Mouse (Mus musculus): ENCODE data around the gene Lmbr1l. TPM values are rescaled to one million over a fixed set of nuclear protein-coding genes. Genes with fewer than 3 reads are reported as not detected.
A peak's percentile ranks its signal among the peaks of the same experiment; 100 is the strongest.
"Not testable (repeated sequence)": the region's sequence is repeated elsewhere in the genome, so short reads cannot be mapped to it uniquely, and the experiment has no call there.

Lmbr1l gene
- polyA plus RNA-seq, 1 experiment from 2014 or later = 9.4 TPM

- not testable (repeated sequence) for H3K4me1 ChIP-seq (replicated peaks; ENCODE audit: control insufficient read depth, insufficient read depth, low read length); DNase-seq (ENCODE audit: low spot score); H3K36me3 ChIP-seq (ENCODE audit: control insufficient read depth, insufficient read depth, low read length); H3K9me3 ChIP-seq (ENCODE audit: control insufficient read depth, low read length); ATAC-seq (replicated peaks; ENCODE audit: low FRiP score); H3K27me3 ChIP-seq (ENCODE audit: control insufficient read depth, insufficient read depth, low read length)
- Histone ChIP-seq H3K4me2 (ENCODE audit: low read depth, low read length, severe bottlenecking) (peak overlapping the region; percentile 62), H3K27ac (ENCODE audit: low read depth, low read length) (peak overlapping the region; percentile 25; the same call in 1 of the 2 replicates), H3K9ac (ENCODE audit: low read length) (peak overlapping the region; percentile 47; the same call in 1 of the 2 replicates), H3K4me3 (ENCODE audit: low read depth, low read length) (peak overlapping the region; percentile 92)
- WGBS = 29% methylated on average over 8 of the region's 8 CpGs
Observed at GRCm38 (mm10) chr15:98918499-98918895, 466 bp upstream of the Lmbr1l start.

GRCm38 (mm10) chr15:98917091-98917490 is 940 bp downstream of the Lmbr1l start:
- H3K9ac ChIP-seq (ENCODE audit: low read length) = peak overlapping the region; percentile 87
- DNase-seq (ENCODE audit: low spot score) (no peak), ATAC-seq (replicated peaks; ENCODE audit: low FRiP score) (peak; percentile 2; the same call in 1 of the 2 replicates)
- WGBS = 1% methylated on average over 14 of the region's 14 CpGs
- H3K27ac ChIP-seq (ENCODE audit: low read depth, low read length) = no peak overlapping the region; the same call in 1 of the 2 replicates
- peak overlapping the region; percentile 62 for H3K4me2 ChIP-seq (ENCODE audit: low read depth, low read length, severe bottlenecking)
- peaks cover 8% of the 10 kb centered on the region; the same call in 1 of the 2 replicates for H3K4me1 ChIP-seq (replicated peaks; ENCODE audit: control insufficient read depth, insufficient read depth, low read length)
- H3K9me3 ChIP-seq (ENCODE audit: control insufficient read depth, low read length) = no peaks in the 10 kb centered on the region
- peak overlapping the region; percentile 92 for H3K4me3 ChIP-seq (ENCODE audit: low read depth, low read length)
- H3K36me3 ChIP-seq (ENCODE audit: control insufficient read depth, insufficient read depth, low read length) = no peaks in the 10 kb centered on the region; the same call in 1 of the 2 replicates
- H3K27me3 ChIP-seq (ENCODE audit: control insufficient read depth, insufficient read depth, low read length) = no peaks in the 10 kb centered on the region

GRCm38 (mm10) chr15:98916016-98916415 is 2.0 kb downstream of the Lmbr1l start:
- WGBS = 89% methylated on average over 4 of the region's 4 CpGs
- Histone ChIP-seq H3K4me2 (ENCODE audit: low read depth, low read length, severe bottlenecking) (peak overlapping the region; percentile 62; the same call in 1 of the 2 replicates), H3K4me3 (ENCODE audit: low read depth, low read length) (no peak overlapping the region), H3K27me3 (ENCODE audit: control insufficient read depth, insufficient read depth, low read length) (no peaks in the 10 kb centered on the region), H3K27ac (ENCODE audit: low read depth, low read length) (no peak overlapping the region), H3K9me3 (ENCODE audit: control insufficient read depth, low read length) (no peaks in the 10 kb centered on the region), H3K4me1 (replicated peaks; ENCODE audit: control insufficient read depth, insufficient read depth, low read length) (peaks cover 8% of the 10 kb centered on the region; the same call in 1 of the 2 replicates), H3K9ac (ENCODE audit: low read length) (no peak overlapping the region; the same call in 1 of the 2 replicates), H3K36me3 (ENCODE audit: control insufficient read depth, insufficient read depth, low read length) (no peaks in the 10 kb centered on the region; the same call in 1 of the 2 replicates)
- ATAC-seq (replicated peaks; ENCODE audit: low FRiP score) = no peak
- no peak for DNase-seq (ENCODE audit: low spot score)

- no peak for ATAC-seq (replicated peaks; ENCODE audit: low FRiP score)
- H3K36me3 ChIP-seq (ENCODE audit: control insufficient read depth, insufficient read depth, low read length) = peaks cover 2% of the 10 kb centered on the region; the same call in 1 of the 2 replicates
- H3K4me3 ChIP-seq (ENCODE audit: low read depth, low read length) = no peak overlapping the region
Observed at GRCm38 (mm10) chr15:98914903-98915302, 3.1 kb downstream of the Lmbr1l start.

GRCm38 (mm10) chr15:98904692-98905091 is 13.3 kb downstream of the Lmbr1l start:
- H3K27me3 ChIP-seq (ENCODE audit: control insufficient read depth, insufficient read depth, low read length) = no peaks in the 10 kb centered on the region

More at GRCm38 (mm10) chr15:98914903-98915302, 3.1 kb downstream of the Lmbr1l start:
- peaks cover 8% of the 10 kb centered on the region; the same call in 1 of the 2 replicates for H3K4me1 ChIP-seq (replicated peaks; ENCODE audit: control insufficient read depth, insufficient read depth, low read length)
- no peak overlapping the region for H3K4me2 ChIP-seq (ENCODE audit: low read depth, low read length, severe bottlenecking)
- no peaks in the 10 kb centered on the region for H3K9me3 ChIP-seq (ENCODE audit: control insufficient read depth, low read length)
- 94% methylated on average over 6 of the region's 6 CpGs for WGBS
- no peaks in the 10 kb centered on the region for H3K27me3 ChIP-seq (ENCODE audit: control insufficient read depth, insufficient read depth, low read length)
- no peak overlapping the region for H3K27ac ChIP-seq (ENCODE audit: low read depth, low read length)
- DNase-seq (ENCODE audit: low spot score) = no peak
- H3K9ac ChIP-seq (ENCODE audit: low read length) = no peak overlapping the region

GRCm38 (mm10) chr15:98902600-98902999 is 15.4 kb downstream of the Lmbr1l start:
- DNase-seq (ENCODE audit: low spot score) (no peak), ATAC-seq (replicated peaks; ENCODE audit: low FRiP score) (no peak)
- WGBS = 91% methylated on average over 2 of the region's 2 CpGs
- H3K27ac ChIP-seq (ENCODE audit: low read depth, low read length) = no peak overlapping the region
- H3K9ac ChIP-seq (ENCODE audit: low read length) = no peak overlapping the region
- no peak overlapping the region for H3K4me3 ChIP-seq (ENCODE audit: low read depth, low read length)
- no peak overlapping the region for H3K4me2 ChIP-seq (ENCODE audit: low read depth, low read length, severe bottlenecking)
- peaks cover 6% of the 10 kb centered on the region; the same call in 1 of the 2 replicates for H3K36me3 ChIP-seq (ENCODE audit: control insufficient read depth, insufficient read depth, low read length)
- peaks cover 10% of the 10 kb centered on the region for H3K4me1 ChIP-seq (replicated peaks; ENCODE audit: control insufficient read depth, insufficient read depth, low read length)
- H3K9me3 ChIP-seq (ENCODE audit: control insufficient read depth, low read length) = no peaks in the 10 kb centered on the region
- peaks cover 19% of the 10 kb centered on the region for H3K27me3 ChIP-seq (ENCODE audit: control insufficient read depth, insufficient read depth, low read length)

More at GRCm38 (mm10) chr15:98904692-98905091, 13.3 kb downstream of the Lmbr1l start:
- Histone ChIP-seq H3K4me2 (ENCODE audit: low read depth, low read length, severe bottlenecking) (no peak overlapping the region), H3K36me3 (ENCODE audit: control insufficient read depth, insufficient read depth, low read length) (peaks cover 6% of the 10 kb centered on the region; the same call in 1 of the 2 replicates), H3K9me3 (ENCODE audit: control insufficient read depth, low read length) (no peaks in the 10 kb centered on the region), H3K27ac (ENCODE audit: low read depth, low read length) (no peak overlapping the region), H3K4me1 (replicated peaks; ENCODE audit: control insufficient read depth, insufficient read depth, low read length) (no peaks in the 10 kb centered on the region), H3K4me3 (ENCODE audit: low read depth, low read length) (no peak overlapping the region), H3K9ac (ENCODE audit: low read length) (no peak overlapping the region)
- WGBS = 25% methylated on average over 10 of the region's 10 CpGs
- DNase-seq (ENCODE audit: low spot score) (peak; percentile 85), ATAC-seq (replicated peaks; ENCODE audit: low FRiP score) (no peak)

GRCm38 (mm10) chr15:98901530-98901929 is 16.5 kb downstream of the Lmbr1l start:
- Histone ChIP-seq H3K4me1 (replicated peaks; ENCODE audit: control insufficient read depth, insufficient read depth, low read length) (peaks cover 13% of the 10 kb centered on the region), H3K9ac (ENCODE audit: low read length) (no peak overlapping the region), H3K4me3 (ENCODE audit: low read depth, low read length) (no peak overlapping the region), H3K4me2 (ENCODE audit: low read depth, low read length, severe bottlenecking) (no peak overlapping the region), H3K27ac (ENCODE audit: low read depth, low read length) (no peak overlapping the region), H3K36me3 (ENCODE audit: control insufficient read depth, insufficient read depth, low read length) (peaks cover 6% of the 10 kb centered on the region; the same call in 1 of the 2 replicates), H3K9me3 (ENCODE audit: control insufficient read depth, low read length) (no peaks in the 10 kb centered on the region), H3K27me3 (ENCODE audit: control insufficient read depth, insufficient read depth, low read length) (peaks cover 30% of the 10 kb centered on the region)
- no peak for DNase-seq (ENCODE audit: low spot score)
- ATAC-seq (replicated peaks; ENCODE audit: low FRiP score) = no peak
- WGBS = 67% methylated on average over 1 of the region's 1 CpGs

- Histone ChIP-seq H3K27me3 (ENCODE audit: control insufficient read depth, insufficient read depth, low read length) (peaks cover 64% of the 10 kb centered on the region), H3K27ac (ENCODE audit: low read depth, low read length) (no peak within 1 kb of the TSS), H3K36me3 (ENCODE audit: control insufficient read depth, insufficient read depth, low read length) (no peaks in the 10 kb centered on the region; the same call in 1 of the 2 replicates), H3K9ac (ENCODE audit: low read length) (peak within 1 kb of the TSS; percentile 17), H3K4me1 (replicated peaks; ENCODE audit: control insufficient read depth, insufficient read depth, low read length) (peaks cover 37% of the 10 kb centered on the region), H3K4me2 (ENCODE audit: low read depth, low read length, severe bottlenecking) (peak within 1 kb of the TSS; percentile 37), H3K4me3 (ENCODE audit: low read depth, low read length) (peak within 1 kb of the TSS; percentile 16), H3K9me3 (ENCODE audit: control insufficient read depth, low read length) (no peaks in the 10 kb centered on the region)
- ATAC-seq (replicated peaks; ENCODE audit: low FRiP score) (peak; percentile 38; the same call in 1 of the 2 replicates), DNase-seq (ENCODE audit: low spot score) (peak; percentile 76)
- under 1% methylated on average over 41 of the region's 41 CpGs for WGBS
Observed at GRCm38 (mm10) chr15:98897928-98898800, 19.9 kb downstream of the Lmbr1l start, which contains the start of gene Dhh. Gene Dhh, minus strand, starts transcription at chr15:98898540.
